Mouse (Mus musculus) forebrain, embryonic 15.5 days (tissue): ENCODE results near the gene Sept10. TPM values are rescaled to one million over a fixed set of nuclear protein-coding genes. Genes with fewer than 3 reads are reported as not detected.

ENCODE experiments used
- ATAC-seq: fragments of 200-750 bp; cut with Nextera tagmentation; replicated peaks from 2 replicates; pipeline ENCODE4 v1.8.0; 2017; ENCODE audit warnings: mild to moderate bottlenecking, moderate TSS enrichment, moderate library complexity
- H3K27ac ChIP-seq: fragments of 300-500 bp; sonication (generic); replicated peaks from 2 replicates; pipeline ENCODE4 v1.5.1; 2015; ENCODE audit warnings: mild to moderate bottlenecking, inconsistent platforms
- H3K27me3 ChIP-seq: fragments of 300-500 bp; sonication (generic); 2 replicates; pipeline ENCODE4 v1.6.1; 2015; ENCODE audit warnings: inconsistent platforms
- H3K36me3 ChIP-seq: fragments of 300-500 bp; sonication (generic); 2 replicates; pipeline ENCODE4 v1.6.1; 2015; ENCODE audit warnings: mild to moderate bottlenecking, inconsistent platforms
- H3K4me1 ChIP-seq: fragments of 300-500 bp; sonication (generic); 2 replicates; pipeline ENCODE4 v1.6.1; 2015; ENCODE audit warnings: inconsistent platforms
- H3K4me2 ChIP-seq: fragments of 300-500 bp; sonication (generic); replicated peaks from 2 replicates; pipeline ENCODE4 v1.6.1; 2015; ENCODE audit warnings: mild to moderate bottlenecking, inconsistent platforms
- H3K4me3 ChIP-seq: fragments of 300-500 bp; sonication (generic); 2 replicates; pipeline ENCODE4 v1.5.1; 2015; ENCODE audit warnings: mild to moderate bottlenecking, inconsistent platforms
- H3K9ac ChIP-seq: fragments of 300-500 bp; sonication (generic); replicated peaks from 2 replicates; pipeline ENCODE4 v1.6.1; 2015; ENCODE audit warnings: mild to moderate bottlenecking, inconsistent platforms
- H3K9me3 ChIP-seq: fragments of 300-500 bp; sonication (generic); 2 replicates; pipeline ENCODE4 v1.6.1; 2016; ENCODE audit warnings: inconsistent platforms
- WGBS: fragments of 180-500 bp; shearing (Covaris S2); methylation state at CpG from one replicate; pipeline ENCODE4 v1.1.7; 2015; ENCODE audit warnings: mixed read lengths; 5-methylcytosine and 5-hydroxymethylcytosine counted together
- polyA plus RNA-seq: library from polyadenylated mRNA; unstranded; fragments of >200 nt; fragmentation: Nextera tagmentation; extraction: Ambion mirVana; gene quantifications from 2 replicates; pipeline ENCODE4 v1.2.1, GENCODE M21; 2015

Gene Sept10
- polyA plus RNA-seq, 1 experiment from 2014 or later, result 25.2 TPM

DNA sequence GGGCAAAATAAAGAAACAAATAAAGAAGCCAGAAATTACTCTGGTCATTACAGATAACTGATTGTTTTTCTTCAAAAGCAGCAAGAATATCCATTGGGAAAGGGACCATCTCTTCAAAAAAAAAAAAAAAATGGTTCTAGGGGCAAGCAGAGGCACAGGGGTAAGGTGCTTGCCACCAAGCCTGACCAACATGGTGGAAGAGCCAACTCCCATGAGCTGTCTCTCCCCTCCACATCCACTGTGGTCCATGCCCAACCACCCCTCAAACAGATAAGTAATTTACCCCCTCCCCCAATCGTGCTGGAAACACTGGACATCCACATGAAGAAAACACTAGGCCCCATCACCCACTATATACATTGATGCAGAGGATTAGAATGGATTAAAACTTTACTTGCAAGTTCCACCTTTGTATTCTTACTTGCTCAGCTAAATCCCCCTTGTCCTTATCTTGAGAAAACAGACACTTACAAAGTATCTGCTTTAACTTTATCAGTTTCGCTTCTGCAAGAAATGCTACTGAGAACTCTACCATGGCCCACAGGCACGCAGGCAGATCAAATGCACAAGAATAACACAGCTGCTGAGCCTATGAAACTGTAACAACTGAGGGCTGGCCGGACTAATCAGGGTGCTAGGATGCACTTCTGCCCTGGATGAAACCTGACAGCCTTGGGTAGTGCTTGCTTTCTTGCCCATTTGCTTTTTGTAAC is 59.3 kb downstream of the Sept10 start:
- no peak for ATAC-seq
- Histone ChIP-seq H3K4me2 (no peak overlapping the region), H3K9me3 (no peaks in the 10 kb centered on the region), H3K4me1 (no peaks in the 10 kb centered on the region), H3K27ac (no peak overlapping the region), H3K9ac (no peak overlapping the region), H3K36me3 (peaks cover 4% of the 10 kb centered on the region; the same call in 1 of the 2 replicates), H3K4me3 (no peak overlapping the region), H3K27me3 (no peaks in the 10 kb centered on the region)
- WGBS, result 68% methylated on average over 4 of the region's 4 CpGs

DNA sequence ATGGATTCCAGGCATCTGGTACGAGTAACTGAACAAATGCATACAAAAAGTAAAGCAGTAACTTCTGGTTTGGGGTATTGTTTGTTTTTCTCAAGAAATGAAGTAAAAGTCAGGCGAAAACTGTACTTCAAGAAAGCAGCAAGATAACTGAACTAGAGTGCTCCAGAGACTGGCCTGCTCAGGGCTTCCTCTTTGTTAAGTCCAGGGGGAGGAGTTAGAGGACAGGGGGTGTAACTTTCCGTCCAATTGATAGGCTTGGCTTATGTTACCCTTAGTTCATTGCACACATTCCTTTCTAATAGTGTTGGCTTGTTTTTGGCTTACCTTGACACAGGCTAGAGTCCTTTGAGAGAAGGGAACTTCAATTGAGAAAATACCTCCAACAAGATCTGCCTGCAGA is 63.0 kb downstream of the Sept10 start:
- H3K27me3 ChIP-seq, result no peaks in the 10 kb centered on the region
- no peak overlapping the region for H3K4me3 ChIP-seq
- H3K4me1 ChIP-seq, result no peaks in the 10 kb centered on the region
- H3K9me3 ChIP-seq, result no peaks in the 10 kb centered on the region
- no peak overlapping the region for H3K9ac ChIP-seq
- ATAC-seq, result no peak
- no peak overlapping the region for H3K27ac ChIP-seq
- no peak overlapping the region for H3K4me2 ChIP-seq
- H3K36me3 ChIP-seq, result no peaks in the 10 kb centered on the region
- 82% methylated on average over 3 of the region's 3 CpGs for WGBS

DNA sequence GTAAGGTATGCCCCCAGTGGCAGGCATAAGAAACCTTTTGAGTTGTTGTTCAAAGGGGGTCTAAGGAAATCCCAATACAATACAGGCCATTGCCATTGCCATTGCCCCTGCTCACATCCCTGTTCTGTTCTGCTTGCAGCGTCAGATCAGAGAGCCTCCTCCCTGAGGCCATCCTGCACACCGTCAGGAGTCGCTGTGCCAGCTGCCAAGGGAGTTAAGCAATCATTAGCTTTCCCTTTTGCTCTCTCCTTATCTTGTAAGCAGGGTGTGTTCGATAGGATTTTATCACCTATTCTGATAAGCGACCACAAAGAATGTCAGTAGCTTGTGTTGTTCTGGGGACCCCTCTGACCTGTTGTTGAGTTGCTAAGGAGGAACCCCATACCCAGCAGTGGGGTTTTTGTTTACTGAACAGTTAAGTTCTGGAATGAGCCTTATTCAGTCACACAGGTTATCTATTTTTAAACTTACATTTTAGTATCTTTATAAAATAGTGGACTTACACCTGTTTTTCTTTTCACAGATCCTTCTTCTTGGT is 69.0 kb downstream of the Sept10 start:
- no peak overlapping the region for H3K27ac ChIP-seq
- no peak overlapping the region for H3K4me3 ChIP-seq
- no peak overlapping the region for H3K9ac ChIP-seq
- H3K4me1 ChIP-seq, result peaks cover 4% of the 10 kb centered on the region
- H3K27me3 ChIP-seq, result no peaks in the 10 kb centered on the region
- no peak overlapping the region for H3K4me2 ChIP-seq
- no peak for ATAC-seq
- H3K9me3 ChIP-seq, result no peaks in the 10 kb centered on the region
- 85% methylated on average over 5 of the region's 5 CpGs for WGBS
- no peaks in the 10 kb centered on the region for H3K36me3 ChIP-seq

DNA sequence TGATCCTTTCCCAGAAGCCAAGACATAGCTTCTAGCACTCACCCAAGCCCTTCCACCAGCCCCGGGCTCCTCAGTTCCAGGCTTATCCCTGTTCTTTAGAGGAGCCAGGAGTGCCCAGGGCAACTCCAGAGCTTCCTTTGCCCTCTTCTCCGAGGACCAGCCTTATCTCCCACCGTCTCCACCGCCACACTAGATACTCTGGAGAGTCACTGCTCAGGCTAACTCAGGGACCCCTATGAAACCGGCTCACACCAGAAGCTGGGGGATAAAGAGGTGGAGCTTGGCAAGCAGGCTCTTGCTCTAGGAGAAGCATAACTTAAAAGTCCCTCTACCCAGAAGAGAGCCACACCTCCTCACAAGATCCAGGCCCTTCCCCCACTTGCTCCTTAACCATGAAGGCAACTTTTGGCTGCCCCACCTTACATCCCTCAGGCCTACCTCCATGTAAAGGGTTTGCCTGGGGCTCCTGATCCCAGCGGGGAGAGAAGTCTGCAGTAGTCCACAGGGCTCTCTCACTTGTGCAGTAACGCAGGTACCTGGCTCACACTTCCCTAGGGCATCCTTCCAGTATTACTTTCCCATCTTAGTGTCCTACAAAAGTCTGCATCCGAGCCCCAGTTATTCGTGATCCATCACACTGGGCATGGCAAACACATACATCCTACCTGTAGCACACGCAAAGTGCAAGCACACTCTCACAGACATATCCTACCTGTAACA is 70.5 kb downstream of the Sept10 start:
- H3K4me2 ChIP-seq, result no peak overlapping the region
- no peak for ATAC-seq
- peaks cover 4% of the 10 kb centered on the region for H3K4me1 ChIP-seq
- no peaks in the 10 kb centered on the region for H3K36me3 ChIP-seq
- no peak overlapping the region for H3K9ac ChIP-seq
- no peaks in the 10 kb centered on the region for H3K27me3 ChIP-seq
- WGBS, result 89% methylated on average over 10 of the region's 10 CpGs
- H3K27ac ChIP-seq, result no peak overlapping the region
- no peaks in the 10 kb centered on the region for H3K9me3 ChIP-seq
- H3K4me3 ChIP-seq, result no peak overlapping the region

DNA sequence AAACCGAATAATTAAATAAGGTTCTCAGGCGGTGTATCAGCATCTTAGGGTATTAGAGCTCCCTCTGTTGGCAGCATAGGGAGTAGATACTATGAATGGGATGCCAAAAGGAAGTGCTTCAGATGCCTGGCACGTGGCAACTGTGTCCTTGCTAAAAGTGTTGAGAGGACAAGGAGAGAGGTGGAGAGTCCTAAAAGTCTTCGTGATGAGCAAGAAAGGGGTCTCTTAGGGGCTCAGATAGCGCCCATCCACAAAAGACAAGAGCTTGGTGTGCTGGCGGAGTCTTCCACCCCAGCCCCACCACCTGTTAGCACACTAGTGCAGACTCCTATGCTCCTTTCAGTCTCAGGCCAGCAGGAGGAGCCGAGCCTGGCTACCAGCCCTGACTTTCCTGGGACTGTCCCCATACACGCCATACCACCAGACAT is 71.7 kb downstream of the Sept10 start:
- ATAC-seq, result peak; percentile 83
- Histone ChIP-seq H3K4me2 (no peak overlapping the region), H3K27me3 (no peaks in the 10 kb centered on the region), H3K27ac (no peak overlapping the region), H3K9me3 (no peaks in the 10 kb centered on the region), H3K4me3 (no peak overlapping the region), H3K9ac (no peak overlapping the region), H3K4me1 (peaks cover 4% of the 10 kb centered on the region), H3K36me3 (no peaks in the 10 kb centered on the region)
- 16% methylated on average over 8 of the region's 8 CpGs for WGBS

DNA sequence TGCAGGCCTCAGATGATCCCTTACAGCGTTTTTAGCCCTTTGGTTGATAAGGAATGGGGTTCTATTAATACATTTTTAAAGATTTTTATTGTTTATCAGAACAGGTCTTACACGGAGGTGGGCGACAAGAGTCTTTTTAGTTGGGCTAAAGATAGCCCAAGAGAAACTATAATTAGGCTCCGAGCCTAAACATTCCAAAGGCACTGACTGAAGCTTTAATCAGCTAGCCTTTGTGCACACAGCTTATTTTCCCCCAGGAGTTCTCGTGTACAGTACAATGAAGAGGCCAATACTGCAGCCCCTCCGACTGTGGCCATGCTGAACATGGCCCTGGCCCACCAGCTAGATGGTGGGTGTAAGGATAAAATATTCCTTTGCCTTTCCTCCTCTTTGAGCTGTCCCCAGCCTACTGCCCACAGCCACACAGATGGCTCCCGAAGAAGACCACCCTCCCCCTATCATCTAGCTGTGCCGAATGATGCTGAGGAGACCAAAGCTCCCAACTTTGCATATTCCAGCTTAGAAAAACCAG is 88.1 kb downstream of the Sept10 start:
- H3K27ac ChIP-seq, result peak overlapping the region; percentile 3; the same call in 1 of the 2 replicates
- WGBS, result 21% methylated on average over 8 of the region's 8 CpGs

DNA sequence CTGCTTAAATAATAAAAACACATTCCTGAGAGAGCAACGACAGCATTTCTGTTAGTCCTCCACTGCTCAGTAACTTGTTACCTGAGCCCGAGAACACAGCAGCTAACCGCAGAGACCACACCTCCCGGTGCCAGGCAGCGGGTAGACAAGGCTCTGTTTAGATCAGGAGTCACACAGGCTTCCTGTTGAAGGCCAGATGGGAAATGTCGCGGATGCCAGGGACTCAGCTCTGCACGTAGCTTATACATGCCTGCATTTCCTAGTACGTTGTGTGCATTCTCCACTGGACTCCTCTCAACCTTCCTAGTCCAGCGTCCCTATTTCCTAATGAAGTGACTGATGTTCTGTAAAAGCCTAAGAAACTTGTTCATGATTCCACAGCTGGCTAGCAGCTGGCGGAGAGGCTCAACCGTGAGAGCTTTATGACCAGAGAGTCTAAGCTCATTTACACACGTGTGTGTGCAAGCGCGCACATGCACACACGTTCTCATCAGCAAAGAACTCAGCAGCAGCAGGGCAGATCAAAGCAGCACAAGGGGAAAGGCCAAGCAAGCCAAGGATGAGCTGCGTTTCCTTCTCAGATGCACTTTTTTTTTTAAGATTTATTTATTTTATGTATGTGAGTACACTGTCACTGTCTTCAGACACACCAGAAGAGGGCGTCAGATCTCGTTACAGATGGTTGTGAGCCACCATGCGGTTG is 89.6 kb downstream of the Sept10 start:
- Histone ChIP-seq H3K27me3 (no peaks in the 10 kb centered on the region), H3K9me3 (no peaks in the 10 kb centered on the region), H3K9ac (no peak overlapping the region), H3K4me2 (no peak overlapping the region), H3K4me3 (no peak overlapping the region), H3K4me1 (no peaks in the 10 kb centered on the region; the same call in 1 of the 2 replicates), H3K36me3 (peaks cover 3% of the 10 kb centered on the region; the same call in 1 of the 2 replicates), H3K27ac (no peak overlapping the region)
- no peak for ATAC-seq
- 87% methylated on average over 20 of the region's 20 CpGs for WGBS

More for the DNA sequence above, 88.1 kb downstream of the Sept10 start:
- ATAC-seq, result peak; percentile 50; the same call in 1 of the 2 replicates
- no peaks in the 10 kb centered on the region for H3K9me3 ChIP-seq
- no peaks in the 10 kb centered on the region for H3K27me3 ChIP-seq
- H3K4me1 ChIP-seq, result no peaks in the 10 kb centered on the region
- H3K36me3 ChIP-seq, result peaks cover 3% of the 10 kb centered on the region; the same call in 1 of the 2 replicates
- no peak overlapping the region for H3K9ac ChIP-seq
- H3K4me3 ChIP-seq, result no peak overlapping the region
- no peak overlapping the region for H3K4me2 ChIP-seq

DNA sequence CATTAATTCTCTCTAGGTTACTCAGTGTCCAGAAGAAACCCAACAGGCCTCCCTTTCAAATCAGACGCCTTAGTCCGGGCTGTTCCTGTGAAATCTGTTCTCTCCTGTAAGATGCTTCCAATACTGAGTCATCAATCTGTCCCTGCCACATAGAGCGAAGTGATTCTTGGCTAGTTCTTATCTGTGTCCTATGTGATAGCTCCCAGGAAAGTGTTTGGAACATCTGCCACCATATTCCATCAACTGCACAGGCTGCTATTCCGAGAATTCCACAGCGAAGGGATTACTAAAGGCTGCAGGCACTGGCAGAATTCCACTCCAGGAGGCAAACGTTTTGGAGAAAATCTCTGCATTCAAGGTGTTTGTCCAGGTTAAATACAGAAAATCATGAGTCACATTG is 94.0 kb downstream of the Sept10 start:
- Histone ChIP-seq H3K27me3 (no peaks in the 10 kb centered on the region), H3K4me2 (no peak overlapping the region), H3K9me3 (no peaks in the 10 kb centered on the region), H3K4me3 (no peak overlapping the region), H3K9ac (no peak overlapping the region), H3K27ac (no peak overlapping the region), H3K36me3 (no peaks in the 10 kb centered on the region), H3K4me1 (no peaks in the 10 kb centered on the region; the same call in 1 of the 2 replicates)
- 67% methylated on average over 6 of the region's 6 CpGs for WGBS
- peak; percentile 42; the same call in 1 of the 2 replicates for ATAC-seq

DNA sequence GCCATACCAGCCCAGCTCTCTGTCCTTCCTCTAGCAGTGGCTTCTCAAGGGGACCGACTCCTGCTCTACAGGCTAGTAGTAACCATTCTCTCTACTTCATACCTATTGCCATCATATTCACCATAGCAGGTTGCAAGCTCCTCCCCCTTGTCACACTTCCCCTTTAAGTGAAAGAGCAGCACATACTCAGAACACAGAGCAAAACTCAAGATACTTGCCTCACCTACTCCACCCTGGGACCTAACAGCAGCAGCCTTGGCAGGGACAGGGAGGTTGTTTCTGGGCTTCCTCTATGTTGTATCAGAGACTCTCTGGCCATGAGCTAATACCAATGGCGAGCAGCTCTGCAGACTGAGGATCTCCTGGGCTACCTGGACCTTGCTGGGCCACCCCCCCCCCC is 96.2 kb downstream of the Sept10 start:
- no peaks in the 10 kb centered on the region for H3K9me3 ChIP-seq
- H3K27me3 ChIP-seq, result no peaks in the 10 kb centered on the region
- no peaks in the 10 kb centered on the region; the same call in 1 of the 2 replicates for H3K4me1 ChIP-seq
- H3K36me3 ChIP-seq, result no peaks in the 10 kb centered on the region
- H3K4me3 ChIP-seq, result no peak overlapping the region
- no peak overlapping the region for H3K9ac ChIP-seq
- no peak overlapping the region for H3K4me2 ChIP-seq
- H3K27ac ChIP-seq, result no peak overlapping the region
- ATAC-seq, result no peak
- WGBS, result 96% methylated on average over 2 of the region's 2 CpGs

DNA sequence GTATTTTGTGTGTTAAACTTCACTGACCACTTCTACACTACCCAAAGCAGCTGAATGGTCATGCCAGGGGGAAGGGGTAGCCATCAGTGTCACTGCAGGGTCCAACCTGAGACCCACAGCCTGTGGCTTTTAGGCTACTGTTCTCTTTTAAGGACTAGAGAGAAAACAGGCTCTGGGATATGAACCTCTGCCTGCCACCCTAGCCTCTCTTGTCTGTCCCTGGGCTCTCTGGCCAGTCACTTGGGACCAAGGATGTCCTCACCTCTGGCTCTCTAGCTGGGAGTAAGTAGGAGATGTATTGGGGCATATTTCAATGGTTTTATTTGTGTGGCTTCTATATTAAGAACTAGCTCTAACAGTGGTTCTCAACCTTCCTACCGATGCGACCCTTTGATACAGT is 101.8 kb downstream of the Sept10 start:
- H3K27me3 ChIP-seq, result no peaks in the 10 kb centered on the region
- 0 out of 2 replicates have a peak, but pooled peaks cover 2% of the 10 kb centered on the region for H3K4me1 ChIP-seq
- H3K4me2 ChIP-seq, result no peak overlapping the region
- no peak overlapping the region for H3K27ac ChIP-seq
- no peak overlapping the region for H3K9ac ChIP-seq
- WGBS, result 94% methylated on average over 2 of the region's 2 CpGs
- no peaks in the 10 kb centered on the region for H3K36me3 ChIP-seq
- H3K4me3 ChIP-seq, result no peak overlapping the region
- no peak for ATAC-seq
- H3K9me3 ChIP-seq, result no peaks in the 10 kb centered on the region

DNA sequence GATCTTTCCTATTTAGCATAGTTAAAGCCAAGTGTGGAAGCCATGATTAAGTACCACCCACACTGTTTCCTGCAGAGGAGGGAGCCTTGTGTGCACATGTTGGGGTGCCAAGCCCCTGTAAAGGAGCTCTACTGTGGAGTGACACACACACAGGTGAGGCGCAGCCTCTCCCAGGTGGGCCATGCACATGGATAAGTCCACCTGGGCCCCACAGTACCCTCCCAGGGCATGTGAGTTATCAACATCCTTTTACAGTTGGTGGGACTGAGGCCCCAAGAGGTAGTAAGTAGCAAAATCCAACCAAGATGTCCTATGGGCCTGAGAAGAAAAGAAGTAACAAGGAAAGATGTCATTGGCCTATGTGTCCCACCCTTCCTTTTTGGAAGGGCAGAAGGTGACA is 102.6 kb downstream of the Sept10 start:
- H3K9ac ChIP-seq, result no peak overlapping the region
- WGBS, result 95% methylated on average over 1 of the region's 1 CpGs

More for the DNA sequence above, 102.6 kb downstream of the Sept10 start:
- Histone ChIP-seq H3K27me3 (no peaks in the 10 kb centered on the region), H3K4me3 (no peak overlapping the region), H3K27ac (no peak overlapping the region), H3K9me3 (no peaks in the 10 kb centered on the region), H3K4me1 (0 out of 2 replicates have a peak, but pooled peaks cover 2% of the 10 kb centered on the region), H3K4me2 (no peak overlapping the region), H3K36me3 (no peaks in the 10 kb centered on the region)
- ATAC-seq, result no peak
